Mouse (Mus musculus) heart, adult 9 months (tissue): ENCODE measurements around the gene Pik3cd.

Experiments
- DNase-seq, 2 experiments: peaks; one replicate each; pipeline ENCODE4 v3.0.0; 2022; ENCODE audit warnings: low spot score in 2 of 2

The Pik3cd gene

DNA sequence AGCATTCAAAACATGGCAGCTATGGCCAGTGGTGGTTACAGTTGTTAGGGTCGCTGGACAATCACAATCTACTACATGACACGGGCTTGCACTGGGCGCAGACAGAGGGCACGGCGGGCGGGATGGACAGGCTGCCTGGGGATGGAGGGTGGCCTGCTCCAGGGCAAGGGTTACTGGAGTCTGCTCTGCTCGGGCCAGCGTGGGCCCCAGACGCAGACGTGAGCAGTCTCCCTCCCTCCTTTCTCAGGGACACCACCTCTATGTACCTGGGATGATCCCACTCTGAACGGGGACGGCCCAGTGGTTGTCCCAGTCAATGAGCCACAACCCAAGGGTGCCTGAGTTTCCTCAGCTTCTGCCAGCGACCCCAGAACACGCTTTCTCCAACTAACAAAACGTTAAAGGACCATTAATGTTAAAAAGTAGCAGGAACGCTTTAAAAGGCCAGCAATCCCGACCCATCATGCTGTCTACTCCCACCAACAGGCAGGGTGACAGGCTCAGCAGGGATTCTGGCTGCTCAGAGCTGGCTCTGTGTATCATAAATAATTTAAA lies 22.6 kb upstream of the Pik3cd start:
- DNase-seq = no peak

DNA sequence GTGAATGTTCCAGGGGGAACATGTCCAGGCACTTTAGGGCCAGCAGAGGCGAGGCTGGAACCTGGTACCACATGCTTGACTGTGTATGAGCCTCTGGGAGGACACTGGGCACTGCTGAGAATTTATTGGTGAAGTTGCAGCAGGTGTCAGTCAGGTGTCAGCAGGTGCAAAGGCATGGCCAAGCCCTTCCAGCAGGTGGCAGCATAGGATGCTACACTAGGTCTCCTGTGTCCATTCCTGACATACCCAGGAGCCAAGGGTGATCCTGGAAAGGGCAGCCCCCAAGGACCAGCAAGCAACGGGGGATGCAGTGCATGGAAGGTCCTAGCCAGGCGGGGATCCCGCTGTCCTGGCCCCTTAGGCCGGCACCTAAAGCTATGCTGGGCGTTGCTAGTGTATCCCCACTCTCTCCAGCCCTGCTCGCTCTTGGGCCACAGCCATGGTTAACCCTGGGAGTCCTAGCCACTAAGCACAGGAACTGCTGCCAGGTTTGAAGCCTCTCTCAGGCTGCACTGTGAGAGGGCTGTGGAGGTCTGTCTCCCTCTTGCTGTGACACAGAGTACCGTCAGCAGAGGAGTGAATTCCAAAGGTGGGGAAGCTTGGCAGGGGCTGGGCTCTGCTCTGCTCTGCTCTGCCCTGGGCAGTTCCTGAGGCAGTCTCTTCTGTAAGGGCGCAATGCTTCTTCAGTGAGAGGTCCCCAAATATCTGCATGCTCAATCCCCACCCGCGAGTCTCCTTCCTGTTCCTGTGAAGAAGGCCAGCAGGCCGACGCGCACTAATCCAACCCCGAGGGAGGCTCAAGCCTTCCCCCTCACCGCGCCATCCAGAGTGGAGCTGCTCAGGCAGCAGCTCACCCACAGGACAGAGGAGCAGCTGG lies 21.7 kb upstream of the Pik3cd start:
- no peak for DNase-seq

DNA sequence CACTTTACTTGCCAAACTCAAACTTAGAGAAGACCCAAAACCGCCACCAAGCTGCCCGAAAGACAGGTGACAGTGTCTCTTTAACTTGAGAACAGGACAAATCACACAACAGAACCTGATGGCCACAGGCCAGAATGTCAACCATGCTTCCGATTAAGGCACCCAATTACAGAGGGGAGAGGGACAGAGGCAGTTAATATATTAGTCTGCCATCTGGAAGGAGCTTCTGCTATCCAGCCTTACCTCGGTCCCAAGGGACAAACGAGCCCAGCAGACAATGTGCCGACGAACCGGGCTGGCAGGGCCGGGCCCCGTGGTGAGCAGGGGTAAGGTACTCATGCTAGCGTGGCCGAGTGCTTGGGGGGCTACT lies 20.6 kb upstream of the Pik3cd start:
- no peak for DNase-seq

DNA sequence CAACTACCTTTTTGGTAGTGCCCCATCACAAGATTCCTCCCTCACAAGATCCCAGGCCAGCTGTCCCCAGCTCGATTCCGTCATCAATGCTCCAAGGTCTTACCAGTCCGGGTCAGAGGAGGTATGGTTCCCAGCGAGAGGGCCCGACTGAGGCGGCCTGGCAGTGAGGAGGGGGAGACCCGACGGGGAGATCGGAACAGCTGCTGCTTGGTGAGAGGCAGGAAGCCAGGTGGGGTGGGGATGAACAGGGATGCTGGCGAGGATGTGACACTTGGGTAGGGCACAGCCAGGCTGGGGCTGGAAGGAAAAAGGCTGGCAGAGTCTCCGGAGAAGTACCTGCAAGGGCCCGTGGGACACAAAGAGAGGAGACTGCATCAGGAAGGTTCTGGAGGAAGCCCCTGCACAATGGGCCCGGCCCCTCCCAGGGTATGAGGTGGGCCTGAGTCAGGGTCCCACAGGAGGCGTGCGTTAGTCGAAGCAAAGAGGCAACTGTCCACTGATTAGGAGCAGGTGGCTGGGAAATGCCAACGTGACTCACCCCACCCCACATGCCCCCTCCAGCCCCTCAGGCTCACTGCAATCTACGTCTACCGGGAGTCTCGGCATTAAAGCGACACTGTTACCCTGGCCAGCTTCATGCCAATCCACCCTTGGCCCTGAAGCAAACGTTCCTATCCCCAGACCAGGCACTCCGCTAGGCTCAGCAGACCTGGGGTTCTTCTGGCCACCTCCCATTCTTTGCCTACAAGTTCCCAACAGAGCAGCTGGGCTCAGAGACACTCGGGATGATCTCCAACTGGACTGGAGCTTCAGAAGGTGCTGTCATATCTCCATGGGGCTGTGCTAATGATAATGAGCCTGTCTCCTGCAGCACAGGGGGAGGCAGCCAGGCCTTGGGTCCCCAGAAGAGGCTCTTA lies 20.0 kb upstream of the Pik3cd start:
- DNase-seq = no peak

DNA sequence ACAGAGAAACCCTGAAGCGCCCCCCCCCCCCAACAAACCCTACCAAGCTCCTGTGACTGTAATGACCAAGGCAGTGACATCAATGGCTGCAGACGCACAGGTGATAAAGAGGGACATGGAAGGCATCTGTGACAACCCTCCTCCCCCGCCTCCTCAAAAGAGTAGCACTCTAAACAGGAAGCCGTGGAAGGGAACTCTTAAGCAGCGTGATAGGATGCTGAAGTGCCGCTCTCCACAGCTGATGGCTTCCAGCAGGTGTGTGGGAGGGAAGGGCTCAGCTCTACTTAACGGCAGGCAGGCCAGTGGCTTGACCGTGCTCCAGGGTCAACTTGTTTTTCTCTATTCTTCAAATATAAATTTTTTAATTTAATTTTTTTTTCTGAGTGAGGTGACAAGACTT lies 18.8 kb upstream of the Pik3cd start:
- DNase-seq = no peak

DNA sequence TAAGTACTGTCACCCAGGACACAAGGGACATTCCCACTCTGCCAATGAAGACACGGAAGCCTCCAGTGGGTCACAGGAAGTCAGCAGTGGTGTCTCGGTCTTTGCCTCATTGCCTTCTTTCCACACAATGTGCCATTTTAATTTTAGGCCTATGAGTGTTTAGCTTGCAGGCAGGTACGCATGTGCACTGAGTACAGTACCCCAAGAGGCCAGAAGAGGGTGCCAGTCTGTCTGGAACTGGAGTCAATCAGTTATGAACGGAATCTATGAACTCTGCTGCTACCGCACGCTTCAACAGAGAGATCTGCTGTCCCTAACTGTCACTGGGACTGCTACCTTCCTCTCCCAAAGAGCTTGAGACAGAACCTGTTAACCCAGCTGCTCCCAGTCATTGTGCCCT lies 17.3 kb upstream of the Pik3cd start:
- DNase-seq = no peak

DNA sequence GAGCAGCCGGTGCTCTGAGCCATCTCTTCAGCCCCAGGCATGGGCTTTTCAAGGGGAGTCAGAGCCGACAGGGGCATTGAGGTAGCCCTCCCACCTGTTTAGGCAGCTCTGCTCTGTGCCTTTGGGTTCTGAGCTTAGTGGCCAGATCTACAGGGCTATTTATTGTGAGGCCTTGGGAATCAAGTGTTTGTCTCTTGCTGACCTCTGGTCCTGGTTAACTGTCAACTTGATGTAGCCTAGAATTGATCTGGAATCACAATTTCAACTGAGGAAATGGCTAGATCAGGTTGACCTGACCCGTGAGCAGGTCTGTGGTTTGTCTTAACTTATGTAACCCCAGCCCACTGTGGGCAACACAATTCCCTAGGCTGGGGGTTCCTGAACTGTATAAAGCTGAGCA lies 12.2 kb upstream of the Pik3cd start:
- no peak for DNase-seq

DNA sequence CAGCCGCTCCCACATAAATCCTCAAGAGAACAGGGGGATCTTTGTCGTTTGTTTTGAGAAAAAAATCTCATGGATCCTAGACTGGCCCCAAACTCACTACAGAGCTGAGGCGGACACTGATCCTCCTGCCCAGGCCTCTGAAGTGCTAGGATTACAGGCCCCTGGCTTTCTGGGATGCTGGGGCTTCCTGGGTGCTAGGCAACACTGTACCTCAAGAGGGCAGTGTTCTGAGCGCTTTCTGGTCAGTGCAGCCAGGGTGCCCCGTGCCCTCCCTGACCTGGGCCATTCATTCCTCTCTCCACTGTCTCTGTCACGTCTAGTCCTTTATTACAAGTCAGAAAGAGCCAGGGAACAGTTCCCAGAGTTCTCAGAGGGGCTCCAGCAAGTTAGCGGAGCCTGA lies 9.6 kb upstream of the Pik3cd start:
- DNase-seq = no peak

DNA sequence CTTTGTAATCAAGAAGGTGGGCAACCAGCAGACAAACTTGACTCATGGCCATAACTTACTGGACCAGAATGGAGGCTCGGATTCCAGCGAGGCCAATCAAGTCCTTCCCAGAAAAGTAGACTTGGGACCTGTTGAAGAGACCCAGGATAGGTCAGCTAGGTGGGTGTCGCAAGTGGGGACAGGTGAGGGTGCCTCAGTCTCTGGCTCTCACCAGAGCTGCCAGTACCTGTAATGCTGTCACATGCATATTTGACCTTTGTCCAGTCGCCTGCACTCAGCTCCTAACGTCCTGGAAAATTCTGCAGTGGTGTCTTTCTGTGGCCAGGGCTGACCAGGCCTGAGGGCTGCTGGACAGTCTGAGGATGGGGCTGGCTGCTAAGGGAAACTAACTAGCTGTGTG lies 9.1 kb upstream of the Pik3cd start:
- DNase-seq = no peak

DNA sequence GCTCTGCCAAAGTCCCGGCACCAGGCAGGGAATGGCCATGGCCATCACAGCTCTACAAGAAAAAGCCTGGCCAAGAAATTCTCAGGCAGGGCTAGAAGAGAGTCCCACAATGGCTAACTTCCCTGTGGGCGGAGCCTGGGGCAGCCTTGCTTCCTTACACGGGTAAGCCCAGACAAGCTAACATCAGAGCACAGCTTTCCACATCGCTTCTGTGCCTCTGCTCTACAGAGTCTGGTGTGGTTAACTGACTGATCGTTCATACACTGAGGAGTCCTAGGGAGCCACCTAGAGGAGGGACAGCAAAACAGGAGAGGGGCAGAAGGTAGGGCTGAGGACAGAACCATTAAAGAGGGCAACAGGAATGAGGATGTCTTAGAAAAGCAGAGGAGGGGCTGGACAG lies 8.1 kb upstream of the Pik3cd start:
- DNase-seq = peak; percentile 78 to 85

DNA sequence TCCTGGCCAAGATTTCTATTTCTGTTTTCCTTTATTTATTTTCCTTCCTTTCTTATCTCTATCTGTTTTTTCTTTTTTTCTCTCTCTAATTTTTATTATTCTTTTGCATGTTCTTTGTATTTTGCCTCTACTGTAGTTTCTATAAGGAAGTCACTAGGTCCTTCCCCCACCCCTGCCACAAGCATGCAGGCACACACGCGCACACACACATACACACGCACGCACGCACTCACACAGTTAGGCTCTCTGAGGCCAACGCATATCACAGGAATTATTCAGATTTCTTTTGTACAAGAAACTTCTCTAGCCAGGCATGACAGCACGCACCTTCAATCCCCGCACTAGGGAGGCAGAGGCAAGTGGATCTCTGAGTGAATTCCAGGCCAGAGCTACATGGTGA lies 3.6 kb upstream of the Pik3cd start:
- no peak for DNase-seq

DNA sequence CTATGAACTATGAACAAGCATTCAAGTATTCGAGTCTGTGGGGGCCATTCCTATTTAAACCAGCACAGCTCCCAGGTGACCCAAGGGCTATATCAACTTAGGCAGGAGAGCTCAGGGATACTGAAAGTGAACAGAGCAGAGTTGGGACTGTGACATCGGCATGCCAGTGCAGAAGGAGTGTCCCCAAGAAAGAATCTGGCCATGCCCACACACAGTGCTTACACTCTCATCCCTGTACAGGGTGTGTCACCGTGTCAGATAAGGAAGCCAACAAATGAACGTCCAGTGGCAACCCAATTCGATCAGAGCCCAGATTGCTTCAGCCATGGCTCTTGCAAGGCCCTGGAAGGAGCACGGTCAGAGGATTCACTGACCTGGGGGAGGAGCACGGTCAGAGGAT lies 2.9 kb upstream of the Pik3cd start:
- DNase-seq = no peak

DNA sequence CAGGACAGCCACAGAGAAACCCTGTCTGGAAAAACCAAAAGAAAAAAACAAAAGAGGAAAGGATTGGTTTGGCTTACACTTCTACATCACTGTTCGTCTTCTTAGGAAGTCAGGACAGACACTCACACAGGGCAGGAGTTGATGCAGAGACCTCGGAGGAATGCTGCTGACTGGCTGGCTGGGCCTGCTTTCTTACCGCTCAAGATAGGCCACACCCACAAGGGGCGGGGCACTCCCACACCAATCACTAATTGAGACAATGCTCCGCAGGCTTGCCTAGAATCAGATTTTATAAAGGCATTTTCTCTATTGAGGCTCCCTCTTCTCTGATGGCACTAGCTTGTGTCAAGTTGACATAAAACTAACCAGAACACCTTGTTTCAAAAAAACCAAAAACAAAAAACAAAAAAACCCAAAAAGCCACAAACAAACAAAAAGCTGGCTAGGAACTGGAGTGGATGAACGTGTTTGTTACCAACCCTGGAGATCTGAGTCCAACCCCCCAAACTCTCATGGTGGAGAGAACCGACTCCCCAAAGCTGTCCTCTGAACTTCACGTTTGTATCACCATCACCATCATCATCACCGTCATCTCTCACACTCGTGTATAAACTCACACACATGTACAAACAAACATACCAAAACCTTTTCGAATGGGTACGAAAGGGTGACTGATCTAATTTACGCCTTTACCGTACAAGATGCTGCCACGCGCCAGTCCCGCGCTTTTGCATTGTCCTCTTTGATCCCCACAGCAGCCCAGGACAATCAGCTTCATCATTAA lies 753 bp downstream of the Pik3cd start:
- peak in 1 of 2 experiments; percentile 32 for DNase-seq

DNA sequence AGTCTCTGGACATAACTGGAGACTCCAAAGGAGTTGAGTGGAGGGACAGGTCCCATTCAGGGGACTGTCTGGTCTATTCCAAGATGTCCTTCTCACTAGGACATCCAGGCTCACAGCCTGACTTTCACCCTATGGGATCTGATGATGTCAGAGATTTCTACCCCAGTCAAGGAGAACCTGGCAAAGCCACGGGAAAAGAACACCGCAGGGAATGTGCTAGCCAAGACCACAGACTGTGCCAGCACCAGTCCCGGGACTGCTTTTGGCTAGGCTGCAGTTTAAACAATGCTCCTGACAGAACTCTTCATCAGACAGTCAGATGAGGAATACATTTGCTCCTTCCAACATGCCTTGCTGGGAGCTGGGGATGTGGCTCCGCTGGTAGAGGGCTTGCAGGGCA lies 2.4 kb downstream of the Pik3cd start:
- no peak for DNase-seq

DNA sequence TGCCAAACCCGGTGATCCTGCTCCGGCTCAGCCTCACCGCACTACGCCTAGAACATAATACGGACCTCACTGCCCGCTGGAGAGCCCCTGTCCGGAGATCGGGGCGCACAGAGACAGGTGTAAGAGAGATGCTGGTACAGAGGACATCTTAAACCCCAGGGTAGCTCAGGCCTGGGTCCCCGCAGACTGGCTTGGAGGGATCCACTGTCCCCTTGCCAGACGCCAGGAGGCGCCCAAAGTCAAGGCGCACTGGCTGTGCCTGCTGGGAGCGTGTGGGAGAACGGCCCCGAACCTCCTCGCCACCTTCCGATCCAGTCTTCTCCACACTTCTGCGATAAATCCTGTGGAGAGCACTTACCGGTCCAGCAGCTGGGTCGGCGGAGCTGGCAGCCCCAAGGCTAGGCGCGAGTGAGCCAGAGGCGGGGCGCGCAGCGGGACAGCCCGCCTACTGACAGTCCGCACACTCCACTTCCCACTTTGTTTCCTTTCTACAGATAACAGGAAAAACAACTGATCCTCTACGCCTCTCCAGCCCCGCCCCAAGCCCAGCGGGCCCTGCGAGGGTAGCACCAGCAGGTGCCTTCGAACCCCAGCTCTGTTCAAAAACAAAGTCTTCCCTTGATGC lies 4.1 kb downstream of the Pik3cd start:
- peak; percentile 62 to 72 for DNase-seq

DNA sequence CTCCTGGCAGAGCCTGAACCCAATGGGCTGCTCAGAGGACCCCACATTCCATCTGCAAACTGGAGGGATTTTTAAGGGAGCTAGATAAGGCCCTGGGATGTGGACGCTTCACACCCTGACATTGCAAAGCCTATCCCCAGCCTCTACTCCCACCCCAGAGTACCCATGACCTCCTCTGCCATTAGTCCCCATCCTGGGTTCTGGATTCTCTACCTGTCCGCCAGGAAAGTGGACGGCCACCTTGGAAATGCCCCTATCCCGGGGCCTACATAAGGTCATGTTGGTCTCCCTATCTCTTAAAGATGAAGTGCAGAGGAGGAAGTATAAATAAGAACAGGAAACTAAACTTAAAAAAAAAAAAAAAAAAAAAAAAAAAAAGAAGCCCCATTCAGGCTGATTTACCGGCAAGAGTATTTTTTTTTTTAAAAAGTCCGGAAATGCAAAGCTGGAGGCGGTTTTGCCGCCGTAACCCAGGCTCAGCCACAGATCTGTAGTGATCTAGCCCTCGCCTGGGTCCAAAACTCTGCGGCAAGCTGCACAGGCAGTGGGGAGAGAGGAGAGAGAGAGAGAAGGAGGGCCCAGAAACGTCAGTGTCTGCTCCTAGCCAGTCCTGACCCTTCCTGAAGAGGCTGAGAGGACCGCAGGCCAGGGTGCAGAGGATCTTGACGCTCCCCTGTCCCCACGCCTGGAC lies 4.7 kb downstream of the Pik3cd start:
- DNase-seq = peak; percentile 24 to 56

DNA sequence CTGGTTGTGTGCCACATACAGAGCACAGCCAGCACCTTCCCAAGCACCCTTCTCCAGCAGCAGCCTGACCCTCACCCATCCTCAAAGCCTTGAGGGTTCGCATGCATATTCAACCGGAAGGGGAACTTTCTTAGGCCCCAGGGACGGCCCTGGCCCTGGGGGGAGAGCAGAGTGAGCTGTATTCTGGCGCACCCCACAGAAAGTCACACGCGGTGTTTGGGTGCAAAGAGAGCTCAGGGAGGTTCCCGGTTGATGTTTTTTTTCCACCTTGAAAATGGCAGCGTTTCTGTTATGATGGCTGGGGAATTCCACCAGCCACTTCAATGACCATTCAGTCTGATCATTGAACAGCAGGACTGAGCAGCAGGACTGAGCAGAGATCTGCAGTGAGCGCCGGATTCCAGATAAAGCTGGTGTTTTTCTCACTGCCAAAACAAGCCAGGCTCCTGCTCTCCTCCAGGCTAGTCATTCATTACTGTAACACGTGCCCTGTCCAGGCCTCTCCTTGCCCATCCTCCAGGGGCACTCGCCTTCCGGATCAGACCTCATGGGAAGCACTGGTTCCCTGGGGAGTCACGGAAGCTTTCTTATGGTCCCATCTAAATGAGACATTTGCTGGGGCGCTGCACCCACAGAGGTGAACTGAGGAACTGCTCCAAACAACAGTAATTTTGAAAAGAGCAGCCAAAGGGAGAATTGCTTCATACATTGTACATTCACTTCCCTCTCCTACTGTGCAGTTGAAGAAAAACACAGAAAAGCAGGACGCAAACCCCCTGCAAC lies 6.0 kb downstream of the Pik3cd start:
- no peak for DNase-seq

DNA sequence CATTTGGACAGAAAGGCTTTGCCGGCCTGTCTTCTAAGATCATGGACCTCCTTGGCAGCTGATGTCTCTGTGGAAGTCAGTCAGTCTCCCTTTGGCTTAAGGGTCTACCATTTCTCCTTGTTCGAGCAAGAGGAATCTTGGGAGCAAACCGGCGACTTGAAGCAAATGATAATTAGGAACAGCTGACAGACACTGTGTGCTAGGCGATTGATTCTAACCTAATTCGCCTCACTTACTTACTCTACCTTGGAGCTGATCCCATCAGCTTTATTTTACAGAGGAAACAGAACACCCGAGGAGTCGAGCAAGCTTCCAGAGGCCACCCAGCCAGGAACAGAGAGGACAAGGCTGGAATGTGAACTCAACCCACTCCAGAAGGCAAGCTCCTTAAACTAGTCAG lies 11.0 kb downstream of the Pik3cd start:
- DNase-seq = no peak

DNA sequence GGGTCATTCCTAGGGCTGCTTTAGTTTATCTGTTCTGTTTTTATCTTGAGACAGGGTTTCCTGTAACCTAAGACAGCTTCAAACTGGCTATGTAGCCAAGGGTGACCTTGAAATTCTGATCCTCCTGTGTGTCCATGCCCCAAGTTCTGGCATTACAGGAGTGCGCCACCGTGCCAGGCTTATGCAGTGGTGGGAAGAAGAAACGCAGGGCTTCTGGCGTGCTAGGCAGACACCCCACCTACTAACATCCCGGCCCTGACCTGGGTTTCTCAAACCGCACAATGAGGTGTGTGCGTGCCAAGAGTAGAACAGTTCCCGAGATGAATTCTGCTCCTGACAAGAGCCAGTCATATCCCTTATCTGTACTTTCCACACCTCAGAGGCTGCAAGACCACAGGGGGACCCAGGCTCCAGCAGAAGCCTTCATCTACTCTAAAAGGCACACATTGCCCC lies 11.5 kb downstream of the Pik3cd start:
- DNase-seq = no peak
